Comparison of ENCODE assay signal across 8 mouse cellular contexts in genomic region chr5:5265861-5266786, GRCm38 (mm10).
A peak's percentile ranks its signal among the peaks of the same experiment; 100 is the strongest.
DNase-seq lines count a peak whose midpoint lies in the region; ATAC-seq and TF ChIP-seq lines count a peak whose summit lies in the region.
"Had no signal": no experiment of that assay in that cellular context is flagged by ENCODE, and none has a peak within 500 bp of the region (broad histone marks: within the 10 kb centered on the region; RNA-seq: fewer than 3 reads in every experiment).

No protein-coding gene starts in this region.

- peaks cover 8% of the 10 kb centered on the region; the same call in 1 of the 2 replicates for H3K27me3 ChIP-seq in G1E (ENCODE audit: insufficient read depth, low read length)
- H3K27me3 ChIP-seq in heart, embryonic 10.5 days (ENCODE audit: insufficient read depth, poor library complexity, severe bottlenecking): no peaks in the 10 kb centered on the region
- H3K27me3 ChIP-seq in kidney, postnatal 0 days (ENCODE audit: insufficient read depth, low read length): no peaks in the 10 kb centered on the region
- H3K27me3 ChIP-seq in liver, embryonic 14.5 days (ENCODE audit: control insufficient read depth, insufficient read depth, low read length): no peaks in the 10 kb centered on the region
- no peaks in the 10 kb centered on the region for H3K27me3 ChIP-seq in neural tube, embryonic 15.5 days (replicated peaks)
- H3K27me3 ChIP-seq: liver, embryonic 15.5 days had no signal

- TF ChIP-seq EP300 in liver, embryonic 14.5 days (IDR thresholded peaks at IDR 0.05; ENCODE audit: low read depth): no peak

- H3K4me1 ChIP-seq in G1E (ENCODE audit: insufficient read depth, low read depth, low read length): no peaks in the 10 kb centered on the region
- H3K4me1 ChIP-seq in heart, embryonic 10.5 days: peaks cover 35% of the 10 kb centered on the region
- H3K4me1 ChIP-seq in kidney, postnatal 0 days (replicated peaks; ENCODE audit: insufficient read depth, low read length): no peaks in the 10 kb centered on the region; the same call in 1 of the 2 replicates
- H3K4me1 ChIP-seq in liver, embryonic 14.5 days (replicated peaks; ENCODE audit: control insufficient read depth in 2 of 2, insufficient read depth in 2 of 2, low read length in 1 of 2): no peaks in the 10 kb centered on the region
- H3K4me1 ChIP-seq in neural tube, embryonic 15.5 days: peaks cover 20% of the 10 kb centered on the region
- H3K4me1 ChIP-seq: liver, embryonic 15.5 days had no signal

- H3K9ac ChIP-seq in kidney, postnatal 0 days (ENCODE audit: low read depth, low read length): no peak overlapping the region
- H3K9ac ChIP-seq in liver, embryonic 14.5 days (replicated peaks): no peak overlapping the region
- peak overlapping the region; percentile 36 for H3K9ac ChIP-seq in neural tube, embryonic 15.5 days (replicated peaks)
- H3K9ac ChIP-seq: liver, embryonic 15.5 days had no signal

- no peak overlapping the region for H3K4me2 ChIP-seq in kidney, postnatal 0 days (ENCODE audit: low read length)
- no peak overlapping the region for H3K4me2 ChIP-seq in liver, embryonic 14.5 days (ENCODE audit: low read depth)
- peak overlapping the region; percentile 57 for H3K4me2 ChIP-seq in neural tube, embryonic 15.5 days
- H3K4me2 ChIP-seq: liver, embryonic 15.5 days had no signal

- no peak for DNase-seq in G1E (ENCODE audit: low spot score)
- DNase-seq in adrenal gland, adult 18-20 months (ENCODE audit: low spot score in 2 of 2): peak; percentile 35 to 36
- peak; percentile 72 for DNase-seq in embryo, embryonic 11 days
- no peak for DNase-seq in heart, embryonic 10.5 days (ENCODE audit: low spot score)
- DNase-seq in kidney, postnatal 0 days (ENCODE audit: low spot score): peak; percentile 70
- DNase-seq in liver, embryonic 14.5 days (ENCODE audit: low read depth in 3 of 3, low spot score in 3 of 3): peak in 2 of 3 experiments; percentile 10 to 55

- 49% methylated on average over 10 of the region's 10 CpGs for WGBS in heart, embryonic 10.5 days
- 47% methylated on average over 10 of the region's 10 CpGs for WGBS in kidney, postnatal 0 days
- WGBS in liver, embryonic 14.5 days (ENCODE audit: insufficient replicate concordance): 50% methylated on average over 10 of the region's 10 CpGs
- 17% methylated on average over 10 of the region's 10 CpGs for WGBS in neural tube, embryonic 15.5 days

- H3K9me3 ChIP-seq in G1E (replicated peaks): no peaks in the 10 kb centered on the region
- no peaks in the 10 kb centered on the region for H3K9me3 ChIP-seq in heart, embryonic 10.5 days
- H3K9me3 ChIP-seq in kidney, postnatal 0 days (replicated peaks; ENCODE audit: low read length): no peaks in the 10 kb centered on the region
- no peaks in the 10 kb centered on the region for H3K9me3 ChIP-seq in liver, embryonic 14.5 days (ENCODE audit: control insufficient read depth, low read length)
- H3K9me3 ChIP-seq in neural tube, embryonic 15.5 days (replicated peaks): no peaks in the 10 kb centered on the region
- H3K9me3 ChIP-seq: liver, embryonic 15.5 days had no signal

- ATAC-seq in G1E (ENCODE audit: extremely low read depth, insufficient number of reproducible peaks, low FRiP score, poor library complexity, severe bottlenecking): no peak
- no peak for ATAC-seq in kidney, postnatal 0 days (replicated peaks; ENCODE audit: low FRiP score, low read depth)
- ATAC-seq in liver, embryonic 14.5 days (ENCODE audit: insufficient read depth): peak; percentile 62
- ATAC-seq in neural tube, embryonic 15.5 days (ENCODE audit: low FRiP score): peak; percentile 84

- H3K27ac ChIP-seq in heart, embryonic 10.5 days: no peak overlapping the region
- H3K27ac ChIP-seq in kidney, postnatal 0 days: no peak overlapping the region
- no peak overlapping the region for H3K27ac ChIP-seq in liver, embryonic 14.5 days
- H3K27ac ChIP-seq in neural tube, embryonic 15.5 days (replicated peaks): peak overlapping the region; percentile 80
- H3K27ac ChIP-seq: liver, embryonic 15.5 days had no signal

- no peaks in the 10 kb centered on the region for H3K36me3 ChIP-seq in G1E (replicated peaks)
- H3K36me3 ChIP-seq in heart, embryonic 10.5 days: no peaks in the 10 kb centered on the region
- no peaks in the 10 kb centered on the region for H3K36me3 ChIP-seq in kidney, postnatal 0 days (ENCODE audit: insufficient read depth, low read length)
- no peaks in the 10 kb centered on the region for H3K36me3 ChIP-seq in liver, embryonic 14.5 days (replicated peaks; ENCODE audit: control insufficient read depth, insufficient read depth, low read depth)
- no peaks in the 10 kb centered on the region for H3K36me3 ChIP-seq in neural tube, embryonic 15.5 days
- H3K36me3 ChIP-seq: liver, embryonic 15.5 days had no signal

- peak; percentile 46 for TF ChIP-seq CTCF in G1E (IDR thresholded peaks at IDR 0.05; ENCODE audit: low read depth, low read length)
- peak; percentile 74 for TF ChIP-seq CTCF in kidney, postnatal 0 days (IDR thresholded peaks at IDR 0.05; ENCODE audit: low read depth)
- peak; percentile 72 for TF ChIP-seq CTCF in liver, embryonic 14.5 days (IDR thresholded peaks at IDR 0.05; ENCODE audit: low read depth)

- no peak overlapping the region for H3K4me3 ChIP-seq in G1E (ENCODE audit: low read depth, low read length)
- H3K4me3 ChIP-seq in heart, embryonic 10.5 days: peak overlapping the region; percentile 0; the same call in 1 of the 2 replicates
- no peak overlapping the region for H3K4me3 ChIP-seq in kidney, postnatal 0 days (replicated peaks; ENCODE audit: low read depth, low read length)
- H3K4me3 ChIP-seq in liver, embryonic 14.5 days (ENCODE audit: insufficient read depth in 1 of 2, low read depth in 2 of 2, low read length in 2 of 2): no peak overlapping the region
- peak overlapping the region; percentile 40 for H3K4me3 ChIP-seq in neural tube, embryonic 15.5 days (replicated peaks)
- H3K4me3 ChIP-seq: liver, embryonic 15.5 days had no signal

Comparison
In these comparisons a context has a peak if more than half of its experiments do, and no peak if none do; other contexts are left out.
1. ATAC-seq: peak in liver, embryonic 14.5 days (single experiment) and neural tube, embryonic 15.5 days (single experiment); none in G1E (single experiment) and kidney, postnatal 0 days (single experiment).
2. DNase-seq: peak in adrenal gland, adult 18-20 months (2 of 2), embryo, embryonic 11 days (single experiment), kidney, postnatal 0 days (single experiment) and liver, embryonic 14.5 days (2 of 3); none in G1E (single experiment) and heart, embryonic 10.5 days (single experiment).
3. H3K4me3 ChIP-seq: peak in heart, embryonic 10.5 days (single experiment) and neural tube, embryonic 15.5 days (single experiment); none in G1E (single experiment), kidney, postnatal 0 days (single experiment) and liver, embryonic 14.5 days (0 of 2).
4. Peak in every context shown above with its lines, with median percentiles within 50 percentile points of each other: CTCF ChIP-seq.